Mouse (Mus musculus) CH12.LX (cell line): ENCODE measurements around the gene Col17a1. TPM values are rescaled to one million over a fixed set of nuclear protein-coding genes. Genes with fewer than 3 reads are reported as not detected.

Source experiments
- DNase-seq: peaks from one replicate; pipeline ENCODE4 v3.0.0-alpha.2; 2013; ENCODE audit errors: extremely low read depth
- H3K27ac ChIP-seq: 2 replicates; pipeline ENCODE4 v1.5.1; 2012; ENCODE audit warnings: low read depth, mild to moderate bottlenecking, control low read depth, moderate library complexity; ENCODE audit not compliant: insufficient read depth
- H3K27me3 ChIP-seq: replicated peaks from 2 replicates; pipeline ENCODE3; 2012; ENCODE audit warnings: inconsistent platforms
- H3K36me3 ChIP-seq, 2 experiments: replicated peaks in 1 of 2; 2 replicates each; pipeline versions ENCODE3 to v1.6.1; 2012; ENCODE audit warnings: inconsistent platforms in 1 of 2, low read length in 1 of 2, mild to moderate bottlenecking in 1 of 2, mixed read lengths in 1 of 2, moderate library complexity in 1 of 2; ENCODE audit not compliant: control insufficient read depth in 1 of 2, insufficient read depth in 1 of 2
- H3K4me1 ChIP-seq, 2 experiments: 2 replicates each; pipeline ENCODE4 v1.6.1; 2012; ENCODE audit warnings: inconsistent platforms in 1 of 2, moderate library complexity in 1 of 2; ENCODE audit not compliant: insufficient read depth in 2 of 2, control insufficient read depth in 1 of 2
- H3K4me2 ChIP-seq: 2 replicates; pipeline ENCODE4 v1.6.1; 2012; ENCODE audit warnings: low read depth, mild to moderate bottlenecking, control low read depth; ENCODE audit not compliant: poor library complexity, insufficient read depth, severe bottlenecking
- H3K4me3 ChIP-seq, 3 experiments: fragments of 150-350 bp in 1 of 3; sonication (generic) in 1 of 3; replicated peaks in 1 of 3; 2 replicates each; pipeline versions ENCODE3 to v1.5.1; 2011 to 2012; ENCODE audit warnings: low read depth in 2 of 3, low read length in 2 of 3, mild to moderate bottlenecking in 2 of 3, moderate library complexity in 2 of 3, control low read depth in 1 of 3, improper control_type of control experiment in 1 of 3, inconsistent platforms in 1 of 3, mixed read lengths in 1 of 3; ENCODE audit not compliant: poor library complexity in 1 of 3
- H3K79me2 ChIP-seq: replicated peaks from 2 replicates; pipeline ENCODE4 v1.6.1; 2012; ENCODE audit warnings: mild to moderate bottlenecking, moderate library complexity; ENCODE audit not compliant: control insufficient read depth, poor library complexity, insufficient read depth, severe bottlenecking; ENCODE audit errors: extremely low read depth
- H3K9ac ChIP-seq: 2 replicates; pipeline ENCODE4 v1.6.1; 2012; ENCODE audit warnings: low read depth, mild to moderate bottlenecking, control low read depth, moderate library complexity; ENCODE audit not compliant: insufficient read depth
- H3K9me3 ChIP-seq: replicated peaks from 2 replicates; pipeline ENCODE3; 2012; ENCODE audit warnings: low read length, inconsistent platforms, mixed read lengths
- CHD2 ChIP-seq: IDR thresholded peaks from 2 replicates; pipeline ENCODE4 v1.6.1; 2011; ENCODE audit warnings: low read length, improper control_type of control experiment
- E2F4 ChIP-seq: IDR thresholded peaks from 2 replicates; pipeline ENCODE4 v1.6.1; 2011; ENCODE audit warnings: low read depth, low read length, improper control_type of control experiment; ENCODE audit not compliant: insufficient replicate concordance
- EP300 ChIP-seq: IDR thresholded peaks from 2 replicates; pipeline ENCODE4 v1.6.1; 2011; ENCODE audit warnings: low read length, improper control_type of control experiment
- ETS1 ChIP-seq: conservative IDR thresholded peaks from 2 replicates; pipeline ENCODE4 v1.6.1; 2012; ENCODE audit warnings: low read depth, mild to moderate bottlenecking, inconsistent platforms, low read length, improper control_type of control experiment, moderate library complexity
- GABPA ChIP-seq: IDR thresholded peaks from 2 replicates; pipeline ENCODE4 v1.6.1; 2012; ENCODE audit warnings: low read depth, low read length, improper control_type of control experiment, inconsistent platforms; ENCODE audit not compliant: insufficient replicate concordance
- HCFC1 ChIP-seq: IDR thresholded peaks from 2 replicates; pipeline ENCODE4 v1.6.1; 2012; ENCODE audit warnings: low read depth, mild to moderate bottlenecking, inconsistent platforms, low read length, improper control_type of control experiment
- JUND ChIP-seq: conservative IDR thresholded peaks from 2 replicates; pipeline ENCODE4 v1.6.1; 2011; ENCODE audit warnings: low read depth, low read length, improper control_type of control experiment
- KAT2A ChIP-seq: IDR thresholded peaks from 2 replicates; pipeline ENCODE4 v1.6.1; 2012; ENCODE audit warnings: low read length, improper control_type of control experiment, inconsistent platforms; ENCODE audit not compliant: insufficient replicate concordance
- MAX ChIP-seq: IDR thresholded peaks from 2 replicates; pipeline ENCODE4 v1.6.1; 2011; ENCODE audit warnings: low read length, improper control_type of control experiment
- MEF2A ChIP-seq: IDR thresholded peaks from 2 replicates; pipeline ENCODE4 v1.6.1; 2014; ENCODE audit warnings: low read depth, mild to moderate bottlenecking, inconsistent platforms, low read length, improper control_type of control experiment, borderline replicate concordance
- MYC ChIP-seq: IDR thresholded peaks from 2 replicates; pipeline ENCODE4 v1.6.1; 2011; ENCODE audit warnings: low read depth, mild to moderate bottlenecking, improper control_type of control experiment, low read length
- NELFE ChIP-seq: IDR thresholded peaks from 2 replicates; pipeline ENCODE4 v1.6.1; 2011; ENCODE audit warnings: low read depth, low read length, improper control_type of control experiment
- RAD21 ChIP-seq: IDR thresholded peaks from 2 replicates; pipeline ENCODE4 v1.6.1; 2011; ENCODE audit warnings: low read depth, mild to moderate bottlenecking, low read length, improper control_type of control experiment, moderate library complexity
- SMC3 ChIP-seq: IDR thresholded peaks from 2 replicates; pipeline ENCODE4 v1.6.1; 2011; ENCODE audit warnings: low read depth, low read length, improper control_type of control experiment
- TCF12 ChIP-seq: IDR thresholded peaks from 2 replicates; pipeline ENCODE4 v1.6.1; 2014; ENCODE audit warnings: low read depth, mild to moderate bottlenecking, inconsistent platforms, low read length, improper control_type of control experiment
- UBTF ChIP-seq: IDR thresholded peaks from 2 replicates; pipeline ENCODE4 v1.6.1; 2012; ENCODE audit warnings: low read depth, mild to moderate bottlenecking, inconsistent platforms, low read length, improper control_type of control experiment, moderate library complexity
- ZC3H11A ChIP-seq: IDR thresholded peaks from 2 replicates; pipeline ENCODE4 v1.6.1; 2012; ENCODE audit warnings: low read depth, mild to moderate bottlenecking, inconsistent platforms, low read length, improper control_type of control experiment
- ZMIZ1 ChIP-seq: IDR thresholded peaks from 2 replicates; pipeline ENCODE4 v1.6.1; 2012; ENCODE audit warnings: low read depth, mild to moderate bottlenecking, inconsistent platforms, low read length, improper control_type of control experiment
- dilution Hi-C: fragments of 300-500 bp; cut with MboI; formaldehyde crosslinking; loops from 2 replicates; pipeline ENCODE4 v1.14.3; 2020; ENCODE audit warnings: low sequenced_read_pairs; ENCODE audit not compliant: extremely low pct_unique_long_range_greater_than_20kb, extremely low pct_ligation_motif_present
- in situ Hi-C: fragments of 300-500 bp; cut with MboI; formaldehyde crosslinking; loops from 3 replicates; pipeline ENCODE4 v1.14.3; 2019; ENCODE audit warnings: low sequenced_read_pairs, low pct_ligation_motif_present, low pct_unique_long_range_greater_than_20kb, mixed read lengths
- polyA plus RNA-seq: library from polyadenylated mRNA; unstranded; fragments of >175 nt; gene quantifications from 2 replicates; pipeline ENCODE4 v1.2.1, GENCODE M21; 2012; ENCODE audit warnings: low read depth; ENCODE audit not compliant: insufficient read length
- total RNA-seq, 2 experiments: library from RNA; depleted of rRNA; stranded (reverse); fragments of 300-350 nt in 1 of 2; fragments of >200 nt in 1 of 2; gene quantifications; 2 replicates each; pipeline ENCODE4 v1.2.3; 2012 to 2014

Col17a1 gene
- total and polyA plus RNA-seq, 3 experiments: 0.34 to 0.59 (median 0.42) TPM

DNA sequence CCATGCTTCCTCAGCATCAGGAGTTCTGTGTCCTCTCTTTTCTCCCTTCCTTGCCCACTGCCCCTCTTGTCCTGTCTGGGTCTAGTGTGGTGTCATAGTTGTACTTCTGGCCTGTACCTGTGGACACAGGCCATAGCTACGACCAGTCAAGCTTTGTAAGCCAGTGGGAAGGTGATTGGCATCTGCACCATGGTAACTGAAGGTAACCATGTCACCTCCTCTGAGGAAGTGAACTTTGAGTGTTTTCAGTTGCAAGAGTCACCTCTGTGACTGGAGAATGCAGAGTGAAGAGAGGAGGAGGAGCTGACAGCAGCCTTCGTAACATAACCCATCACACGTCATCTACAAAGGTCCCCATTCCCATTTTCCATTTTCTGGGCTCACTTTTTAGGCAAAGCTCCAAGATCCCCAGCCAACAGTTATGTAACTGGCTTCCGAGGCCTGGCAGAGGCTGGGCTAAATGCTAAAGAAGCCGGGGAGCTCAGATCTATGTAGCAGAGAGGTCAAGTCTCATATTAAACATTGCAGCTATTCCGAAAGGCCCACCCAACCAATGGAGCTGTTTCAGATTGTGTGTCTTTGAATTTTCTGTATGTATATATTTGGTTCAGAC, 45.3 kb downstream of the Col17a1 start:
- Histone ChIP-seq H3K4me1 (peaks cover 19 to 26% of the 10 kb centered on the region in 2 experiments), H3K9me3 (no peaks in the 10 kb centered on the region), H3K4me2 (no peak overlapping the region), H3K9ac (no peak overlapping the region), H3K36me3 (peaks cover 13 to 60% of the 10 kb centered on the region in 2 experiments), H3K27me3 (no peaks in the 10 kb centered on the region), H3K79me2 (no peaks in the 10 kb centered on the region), H3K4me3 (no peak overlapping the region), H3K27ac (no peak overlapping the region)
- TF ChIP-seq TCF12 (no peak), EP300 (no peak), JUND (no peak), GABPA (no peak), HCFC1 (no peak), ETS1 (no peak), MEF2A (no peak), RAD21 (no peak), SMC3 (no peak)
- in situ Hi-C loops (no loop called here), dilution Hi-C loops (no loop called here)
- DNase-seq: no peak

DNA sequence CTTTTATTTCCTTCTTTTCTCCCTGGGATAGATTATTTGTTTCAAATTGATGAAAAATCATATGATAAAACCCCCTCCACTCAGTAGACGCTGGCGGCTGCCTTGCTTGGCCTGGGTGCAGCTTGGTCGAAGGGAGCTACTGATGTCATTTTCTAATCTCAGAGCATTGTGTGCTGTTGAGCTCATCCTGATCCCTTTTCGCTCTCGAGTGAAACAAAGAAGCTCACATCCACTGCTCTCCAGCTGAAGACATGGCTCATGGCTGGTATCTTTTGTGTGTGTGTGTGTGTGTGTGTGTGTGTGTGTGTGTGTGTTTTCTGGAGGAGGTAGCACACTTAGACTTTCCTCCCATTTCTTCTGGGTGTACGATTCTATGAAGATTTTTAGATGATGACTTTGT, 46.3 kb downstream of the Col17a1 start:
- Histone ChIP-seq H3K9me3 (no peaks in the 10 kb centered on the region), H3K4me2 (no peak overlapping the region), H3K9ac (no peak overlapping the region), H3K27me3 (no peaks in the 10 kb centered on the region), H3K4me3 (no peak overlapping the region)
- DNase-seq: no peak
- dilution Hi-C loops: no loop called here
- TF ChIP-seq MYC: no peak
- no peak for TF ChIP-seq KAT2A
- TF ChIP-seq ZC3H11A: no peak
- TF ChIP-seq, all 38 proteins: peak for 0
- in situ Hi-C loops: no loop called here
- Histone ChIP-seq H3K36me3 (peaks cover 17 to 71% of the 10 kb centered on the region in 2 experiments), H3K79me2 (no peaks in the 10 kb centered on the region), H3K27ac (no peak overlapping the region), H3K4me1 (peaks cover 9 to 16% of the 10 kb centered on the region in 2 experiments)

DNA sequence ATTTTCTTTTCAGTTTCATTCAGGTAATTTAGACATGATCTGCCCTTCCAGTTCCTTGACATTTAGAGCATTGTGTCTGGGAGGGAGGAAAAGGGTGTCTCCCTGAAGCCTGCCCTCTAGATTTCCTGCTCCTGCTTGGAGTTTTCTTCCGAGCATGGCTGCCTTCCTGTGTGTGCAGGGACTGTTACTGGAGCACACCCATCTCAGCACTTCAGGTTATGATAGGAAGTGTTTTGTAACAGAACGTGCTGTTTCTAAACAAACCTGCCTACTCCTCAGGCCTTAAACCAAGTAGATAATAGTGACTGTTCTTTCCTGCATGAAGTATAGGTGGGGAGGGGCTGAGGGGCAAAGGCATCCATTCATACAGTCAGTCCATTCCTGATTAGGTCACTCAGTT, 48.0 kb downstream of the Col17a1 start:
- Histone ChIP-seq H3K27ac (no peak overlapping the region), H3K27me3 (no peaks in the 10 kb centered on the region), H3K4me1 (peaks cover 0 to 3% of the 10 kb centered on the region in 2 experiments; a peak in 1 of 4 replicates), H3K79me2 (no peaks in the 10 kb centered on the region), H3K4me2 (no peak overlapping the region), H3K4me3 (no peak overlapping the region), H3K36me3 (peaks cover 30 to 80% of the 10 kb centered on the region in 2 experiments), H3K9me3 (no peaks in the 10 kb centered on the region), H3K9ac (no peak overlapping the region)
- dilution Hi-C loops: no loop called here
- no peak for DNase-seq
- no peak for TF ChIP-seq E2F4
- TF ChIP-seq CHD2: no peak
- TF ChIP-seq ZMIZ1: no peak
- TF ChIP-seq MAX: no peak
- no peak for TF ChIP-seq JUND
- TF ChIP-seq NELFE: no peak
- no peak for TF ChIP-seq UBTF
- in situ Hi-C loops: no loop called here
